Mouse (Mus musculus) WW6 (cell line): ENCODE data around the gene Dap3.
A peak's percentile ranks its signal among the peaks of the same experiment; 100 is the strongest.
"Not testable (repeated sequence)": the region's sequence is repeated elsewhere in the genome, so short reads cannot be mapped to it uniquely, and the experiment has no call there.

Experiments
- DNase-seq: peaks from one replicate; pipeline ENCODE4 v3.0.0-alpha.2; 2013; ENCODE audit warnings: low read depth, low spot score

Gene Dap3

GRCm38 (mm10) chr3:88913511-88914383 lies 37.2 kb downstream of the Dap3 start, which contains the start of gene Msto1:
Gene Msto1, minus strand, starts transcription at chr3:88913999.
- DNase-seq: peak; percentile 79

- DNase-seq: no peak
Measured at GRCm38 (mm10) chr3:88912585-88912984, 38.4 kb downstream of the Dap3 start.

- no peak for DNase-seq
Measured at GRCm38 (mm10) chr3:88906393-88907159, 44.4 kb downstream of the Dap3 start.

GRCm38 (mm10) chr3:88905741-88906140 lies 45.2 kb downstream of the Dap3 start:
- no peak for DNase-seq

GRCm38 (mm10) chr3:88905209-88905608 lies 45.8 kb downstream of the Dap3 start:
- no peak for DNase-seq

- no peak for DNase-seq
Measured at GRCm38 (mm10) chr3:88904803-88905202, 46.2 kb downstream of the Dap3 start.

- not testable (repeated sequence) for DNase-seq
Measured at GRCm38 (mm10) chr3:88893011-88893410, 58.0 kb downstream of the Dap3 start.

GRCm38 (mm10) chr3:88882536-88882935 lies 68.4 kb downstream of the Dap3 start:
- not testable (repeated sequence) for DNase-seq
